Mouse (Mus musculus): ENCODE data around the gene Slc9b2. TPM values are rescaled to one million over a fixed set of nuclear protein-coding genes. Genes with fewer than 3 reads are reported as not detected.

Gene Slc9b2
- polyA plus RNA-seq, 1 experiment from 2014 or later: 0.24 TPM

GRCm38 (mm10) chr3:135314811-135315210 lies 7.3 kb downstream of the Slc9b2 start:
- Histone ChIP-seq H3K4me3 (no peak overlapping the region), H3K36me3 (no peaks in the 10 kb centered on the region), H3K4me2 (no peak overlapping the region), H3K4me1 (replicated peaks) (no peaks in the 10 kb centered on the region), H3K27me3 (no peaks in the 10 kb centered on the region), H3K9me3 (replicated peaks) (no peaks in the 10 kb centered on the region), H3K27ac (no peak overlapping the region), H3K9ac (no peak overlapping the region)
- WGBS: 54% methylated on average over 2 of the region's 2 CpGs
- ATAC-seq (replicated peaks; ENCODE audit: insufficient number of reproducible peaks, insufficient read depth, low FRiP score, low read depth): no peak

GRCm38 (mm10) chr3:135315720-135316425 lies 8.4 kb downstream of the Slc9b2 start:
- H3K27ac ChIP-seq: no peak overlapping the region
- H3K9me3 ChIP-seq (replicated peaks): no peaks in the 10 kb centered on the region
- 83% methylated on average over 9 of the region's 9 CpGs for WGBS
- no peaks in the 10 kb centered on the region for H3K4me1 ChIP-seq (replicated peaks)
- H3K4me2 ChIP-seq: no peak overlapping the region
- H3K4me3 ChIP-seq: no peak overlapping the region
- ATAC-seq (replicated peaks; ENCODE audit: insufficient number of reproducible peaks, insufficient read depth, low FRiP score, low read depth): no peak
- no peaks in the 10 kb centered on the region for H3K27me3 ChIP-seq
- no peak overlapping the region for H3K9ac ChIP-seq
- no peaks in the 10 kb centered on the region for H3K36me3 ChIP-seq

- 70% methylated on average over 11 of the region's 11 CpGs for WGBS
- no peaks in the 10 kb centered on the region for H3K27me3 ChIP-seq
- H3K27ac ChIP-seq: no peak overlapping the region
- H3K4me3 ChIP-seq: no peak overlapping the region
- no peak overlapping the region for H3K4me2 ChIP-seq
- ATAC-seq (replicated peaks; ENCODE audit: insufficient number of reproducible peaks, insufficient read depth, low FRiP score, low read depth): no peak
- no peaks in the 10 kb centered on the region for H3K9me3 ChIP-seq (replicated peaks)
- H3K4me1 ChIP-seq (replicated peaks): no peaks in the 10 kb centered on the region
- H3K36me3 ChIP-seq: no peaks in the 10 kb centered on the region
- H3K9ac ChIP-seq: no peak overlapping the region
These were observed 10.8 kb downstream of the Slc9b2 start for GRCm38 (mm10) chr3:135318331-135318730.

- ATAC-seq (replicated peaks; ENCODE audit: insufficient number of reproducible peaks, insufficient read depth, low FRiP score, low read depth): no peak
- 64% methylated on average over 6 of the region's 6 CpGs for WGBS
- Histone ChIP-seq H3K27me3 (no peaks in the 10 kb centered on the region), H3K9ac (no peak overlapping the region), H3K27ac (no peak overlapping the region), H3K4me1 (replicated peaks) (no peaks in the 10 kb centered on the region), H3K9me3 (replicated peaks) (no peaks in the 10 kb centered on the region), H3K36me3 (no peaks in the 10 kb centered on the region), H3K4me3 (no peak overlapping the region), H3K4me2 (no peak overlapping the region)
These were observed 16.9 kb downstream of the Slc9b2 start for GRCm38 (mm10) chr3:135324354-135324753.

GRCm38 (mm10) chr3:135327176-135327575 lies 19.7 kb downstream of the Slc9b2 start:
- WGBS: 64% methylated on average over 6 of the region's 6 CpGs
- ATAC-seq (replicated peaks; ENCODE audit: insufficient number of reproducible peaks, insufficient read depth, low FRiP score, low read depth): no peak
- H3K27me3 ChIP-seq: no peaks in the 10 kb centered on the region
- H3K36me3 ChIP-seq: no peaks in the 10 kb centered on the region
- no peak overlapping the region for H3K9ac ChIP-seq
- no peak overlapping the region for H3K27ac ChIP-seq
- H3K9me3 ChIP-seq (replicated peaks): no peaks in the 10 kb centered on the region
- no peaks in the 10 kb centered on the region for H3K4me1 ChIP-seq (replicated peaks)
- H3K4me3 ChIP-seq: no peak overlapping the region
- no peak overlapping the region for H3K4me2 ChIP-seq

GRCm38 (mm10) chr3:135327601-135328000 lies 20.1 kb downstream of the Slc9b2 start:
- H3K9ac ChIP-seq: no peak overlapping the region
- ATAC-seq (replicated peaks; ENCODE audit: insufficient number of reproducible peaks, insufficient read depth, low FRiP score, low read depth): no peak
- H3K4me2 ChIP-seq: no peak overlapping the region
- H3K9me3 ChIP-seq (replicated peaks): no peaks in the 10 kb centered on the region
- H3K4me1 ChIP-seq (replicated peaks): no peaks in the 10 kb centered on the region
- H3K36me3 ChIP-seq: no peaks in the 10 kb centered on the region
- H3K27me3 ChIP-seq: no peaks in the 10 kb centered on the region
- WGBS: 57% methylated on average over 2 of the region's 2 CpGs
- H3K27ac ChIP-seq: no peak overlapping the region
- H3K4me3 ChIP-seq: no peak overlapping the region

- Histone ChIP-seq H3K36me3 (no peaks in the 10 kb centered on the region), H3K4me3 (no peak overlapping the region), H3K9ac (no peak overlapping the region), H3K27me3 (no peaks in the 10 kb centered on the region), H3K4me1 (replicated peaks) (no peaks in the 10 kb centered on the region), H3K27ac (no peak overlapping the region), H3K4me2 (no peak overlapping the region), H3K9me3 (replicated peaks) (no peaks in the 10 kb centered on the region)
- no peak for ATAC-seq (replicated peaks; ENCODE audit: insufficient number of reproducible peaks, insufficient read depth, low FRiP score, low read depth)
- WGBS: 40% methylated on average over 3 of the region's 3 CpGs
These were observed 21.1 kb downstream of the Slc9b2 start for GRCm38 (mm10) chr3:135328560-135328959.

- Histone ChIP-seq H3K9ac (no peak overlapping the region), H3K36me3 (no peaks in the 10 kb centered on the region), H3K4me3 (no peak overlapping the region), H3K27ac (no peak overlapping the region), H3K4me1 (replicated peaks) (no peaks in the 10 kb centered on the region), H3K27me3 (no peaks in the 10 kb centered on the region), H3K4me2 (no peak overlapping the region), H3K9me3 (replicated peaks) (no peaks in the 10 kb centered on the region)
- ATAC-seq (replicated peaks; ENCODE audit: insufficient number of reproducible peaks, insufficient read depth, low FRiP score, low read depth): no peak
These were observed 25.2 kb downstream of the Slc9b2 start for GRCm38 (mm10) chr3:135332691-135333090.

GRCm38 (mm10) chr3:135333763-135334162 lies 26.3 kb downstream of the Slc9b2 start:
- Histone ChIP-seq H3K4me3 (no peak overlapping the region), H3K36me3 (no peaks in the 10 kb centered on the region), H3K27me3 (no peaks in the 10 kb centered on the region), H3K9ac (no peak overlapping the region), H3K27ac (no peak overlapping the region), H3K4me1 (replicated peaks) (no peaks in the 10 kb centered on the region), H3K9me3 (replicated peaks) (no peaks in the 10 kb centered on the region), H3K4me2 (no peak overlapping the region)
- no peak for ATAC-seq (replicated peaks; ENCODE audit: insufficient number of reproducible peaks, insufficient read depth, low FRiP score, low read depth)
- 45% methylated on average over 4 of the region's 4 CpGs for WGBS

- Histone ChIP-seq H3K4me2 (no peak within 1 kb of the TSS), H3K9ac (no peak within 1 kb of the TSS), H3K27ac (no peak within 1 kb of the TSS), H3K36me3 (no peaks in the 10 kb centered on the region), H3K9me3 (replicated peaks) (no peaks in the 10 kb centered on the region), H3K27me3 (no peaks in the 10 kb centered on the region), H3K4me3 (no peak within 1 kb of the TSS), H3K4me1 (replicated peaks) (no peaks in the 10 kb centered on the region)
- 76% methylated on average over 14 of the region's 14 CpGs for WGBS
- no peak for ATAC-seq (replicated peaks; ENCODE audit: insufficient number of reproducible peaks, insufficient read depth, low FRiP score, low read depth)
These were observed 40.3 kb downstream of the Slc9b2 start, which contains the start of gene Slc9b1 for GRCm38 (mm10) chr3:135347739-135348264. Slc9b1 (plus strand) TSS chr3:135348029.

- no peaks in the 10 kb centered on the region for H3K4me1 ChIP-seq (replicated peaks)
- no peaks in the 10 kb centered on the region for H3K27me3 ChIP-seq
- no peak overlapping the region for H3K4me2 ChIP-seq
- H3K9ac ChIP-seq: no peak overlapping the region
- ATAC-seq (replicated peaks; ENCODE audit: insufficient number of reproducible peaks, insufficient read depth, low FRiP score, low read depth): no peak
- no peaks in the 10 kb centered on the region for H3K9me3 ChIP-seq (replicated peaks)
- H3K27ac ChIP-seq: no peak overlapping the region
- no peak overlapping the region for H3K4me3 ChIP-seq
- H3K36me3 ChIP-seq: no peaks in the 10 kb centered on the region
These were observed 41.5 kb downstream of the Slc9b2 start for GRCm38 (mm10) chr3:135349022-135349421.

GRCm38 (mm10) chr3:135351857-135352256 lies 44.4 kb downstream of the Slc9b2 start:
- no peak overlapping the region for H3K27ac ChIP-seq

More at GRCm38 (mm10) chr3:135351857-135352256, 44.4 kb downstream of the Slc9b2 start:
- no peaks in the 10 kb centered on the region for H3K4me1 ChIP-seq (replicated peaks)
- no peak overlapping the region for H3K4me2 ChIP-seq
- no peak for ATAC-seq (replicated peaks; ENCODE audit: insufficient number of reproducible peaks, insufficient read depth, low FRiP score, low read depth)
- WGBS: 87% methylated on average over 3 of the region's 3 CpGs
- no peaks in the 10 kb centered on the region for H3K36me3 ChIP-seq
- H3K9ac ChIP-seq: no peak overlapping the region
- no peaks in the 10 kb centered on the region for H3K27me3 ChIP-seq
- H3K9me3 ChIP-seq (replicated peaks): no peaks in the 10 kb centered on the region
- H3K4me3 ChIP-seq: no peak overlapping the region
